Mouse (Mus musculus) gastrocnemius, postnatal 36 days (tissue): ENCODE results near the gene Hist1h3c. TPM values are rescaled to one million over a fixed set of nuclear protein-coding genes. Genes with fewer than 3 reads are reported as not detected.
A peak's percentile ranks its signal among the peaks of the same experiment; 100 is the strongest.
"Not testable (repeated sequence)": the region's sequence is repeated elsewhere in the genome, so short reads cannot be mapped to it uniquely, and the experiment has no call there.

Experiments
- DNase-seq, 2 experiments: peaks; one replicate each; pipeline ENCODE4 v3.0.0; 2022
- intact Hi-C: fragments of 180-260 bp; cut with DNase I; formaldehyde crosslinking; loops from one replicate; pipeline ENCODE4 v1.15.1; 2025
- long read RNA-seq, 2 experiments: library from polyadenylated mRNA; stranded (forward); transcript quantifications; one replicate each; pipeline ENCODE4 v2.0.0; 2021
- total RNA-seq, 2 experiments: library from RNA; stranded (reverse); gene quantifications; 2 replicates each; pipeline ENCODE4 v1.2.3; 2021

Gene Hist1h3c
- 1 to 10 TPM; 4.5 to 4.6 TPM for total RNA-seq
- long read RNA-seq, experiment 1 = 0 reads
- long read RNA-seq, experiment 2 = 0 reads

- intact Hi-C loops = loop anchor here (5.0 kb wide), 1 partner anchor 163 kb away; the partner anchor contains the start of gene Hist1h4d
- DNase-seq = peak; percentile 69 to 75
Observed at GRCm38 (mm10) chr13:23745381-23746161, at the start of gene Hist1h3c. Gene Hist1h3c, minus strand, starts transcription at chr13:23745602.

- no peak for DNase-seq
- intact Hi-C loops = loop anchor here (10.0 kb wide), 1 partner anchor 502 kb away; no protein-coding TSS in a partner anchor
Observed at GRCm38 (mm10) chr13:23792520-23792919, 47.1 kb upstream of the Hist1h3c start.

GRCm38 (mm10) chr13:23779025-23779424 lies 33.6 kb upstream of the Hist1h3c start:
- intact Hi-C loops = no loop called here
- DNase-seq = no peak

- intact Hi-C loops = no loop called here
- DNase-seq = no peak
Observed at GRCm38 (mm10) chr13:23778339-23778738, 32.9 kb upstream of the Hist1h3c start.

GRCm38 (mm10) chr13:23772561-23773313 lies 27.3 kb upstream of the Hist1h3c start:
- intact Hi-C loops = no loop called here
- DNase-seq = no peak

- intact Hi-C loops, DNase-seq: not testable (repeated sequence)
Observed at GRCm38 (mm10) chr13:23769613-23770012, 24.2 kb upstream of the Hist1h3c start, which contains the start of gene Trim38. Gene Trim38, plus strand, starts transcription at chr13:23769913.

- intact Hi-C loops = no loop called here
Observed at GRCm38 (mm10) chr13:23768834-23769397, 23.5 kb upstream of the Hist1h3c start.

GRCm38 (mm10) chr13:23766772-23767171 lies 21.4 kb upstream of the Hist1h3c start:
- intact Hi-C loops = no loop called here
- DNase-seq = no peak

More at GRCm38 (mm10) chr13:23768834-23769397, 23.5 kb upstream of the Hist1h3c start:
- DNase-seq = no peak

- intact Hi-C loops = no loop called here
Observed at GRCm38 (mm10) chr13:23765172-23765513, 19.7 kb upstream of the Hist1h3c start.

GRCm38 (mm10) chr13:23764324-23765171 lies 19.1 kb upstream of the Hist1h3c start:
- DNase-seq = no peak
- intact Hi-C loops = no loop called here

More at GRCm38 (mm10) chr13:23765172-23765513, 19.7 kb upstream of the Hist1h3c start:
- no peak for DNase-seq

GRCm38 (mm10) chr13:23763586-23764323 lies 18.4 kb upstream of the Hist1h3c start, which contains the start of gene Hist1h1a:
Gene Hist1h1a, plus strand, starts transcription at chr13:23763666.
- DNase-seq = peak; percentile 65 to 67
- intact Hi-C loops = no loop called here

GRCm38 (mm10) chr13:23763242-23763585 lies 17.8 kb upstream of the Hist1h3c start:
- intact Hi-C loops = no loop called here
- no peak for DNase-seq

- DNase-seq = peak in 1 of 2 experiments; percentile 46
- intact Hi-C loops = not testable (repeated sequence)
Observed at GRCm38 (mm10) chr13:23761871-23762821, 16.7 kb upstream of the Hist1h3c start, which contains the start of gene Hist1h3a. Gene Hist1h3a, minus strand, starts transcription at chr13:23762386.

- intact Hi-C loops = no loop called here
- peak; percentile 93 to 96 for DNase-seq
Observed at GRCm38 (mm10) chr13:23760972-23761864, 15.8 kb upstream of the Hist1h3c start, which contains the start of gene Hist1h4a. Gene Hist1h4a, minus strand, starts transcription at chr13:23761230.

- intact Hi-C loops = no loop called here
- DNase-seq = no peak
Observed at GRCm38 (mm10) chr13:23760240-23760971, 15.0 kb upstream of the Hist1h3c start.

GRCm38 (mm10) chr13:23759916-23760239 lies 14.5 kb upstream of the Hist1h3c start:
- intact Hi-C loops = loop anchor here (10.0 kb wide), 1 partner anchor 1715 kb away; the partner anchor contains the start of genes Hist1h2ag, Hist1h2bj and Hist1h4i
- no peak for DNase-seq
